Mouse (Mus musculus) adrenal gland, postnatal 14 days (tissue): ENCODE measurements around the gene Mtmr11. TPM values are rescaled to one million over a fixed set of nuclear protein-coding genes. Genes with fewer than 3 reads are reported as not detected.
"Not testable (repeated sequence)": the region's sequence is repeated elsewhere in the genome, so short reads cannot be mapped to it uniquely, and the experiment has no call there.

Experiments
- DNase-seq: peaks from one replicate; pipeline ENCODE4 v3.0.0; 2021; ENCODE audit warnings: mixed read lengths
- microRNA-seq, 2 experiments: library from miRNA; unstranded; fragments of <30 nt; microRNA quantifications; one replicate each; pipeline ENCODE4 v1.2.0; 2021
- total RNA-seq: library from RNA; stranded (reverse); gene quantifications from 2 replicates; pipeline ENCODE4 v1.2.3, GENCODE M21; 2021

Mtmr11 gene
- total RNA-seq, 1 experiment from 2014 or later: 9.3 TPM

GRCm38 (mm10) chr3:96209242-96209641, 47.4 kb downstream of the Mtmr11 start:
- peak; percentile 60 for DNase-seq

- DNase-seq: peak; percentile 30
Observed at GRCm38 (mm10) chr3:96219191-96219641, 57.4 kb downstream of the Mtmr11 start.

GRCm38 (mm10) chr3:96219661-96220130, 57.9 kb downstream of the Mtmr11 start, which contains the start of the genes Bola1 and Hist2h2ab:
Bola1 (minus strand) TSS chr3:96219709.
Hist2h2ab (plus strand) TSS chr3:96219865.
- peak; percentile 81 for DNase-seq

GRCm38 (mm10) chr3:96220131-96220764, 58.4 kb downstream of the Mtmr11 start:
- not testable (repeated sequence) for DNase-seq

GRCm38 (mm10) chr3:96220765-96221639, 59.2 kb downstream of the Mtmr11 start, which contains the start of the genes Hist2h2ac and Hist2h2be:
Hist2h2ac (minus strand) TSS chr3:96220880.
Hist2h2be (plus strand) TSS chr3:96221119.
- peak; percentile 89 for DNase-seq

Small RNAs within 50 kb of the gene (microRNA-seq; reads per million reads assigned to microRNA genes)
- gene Gm44492: 0 reads per million in 2 experiments

Other genes with a start within 250 kb of the Mtmr11 start
- 94.6 and 102 TPM in 2 replicates for gene Anp32e, start 232.8 kb upstream of the Mtmr11 start, total RNA-seq
- gene Plekho1, start 166.0 kb upstream of the Mtmr11 start, total RNA-seq: 29.4 and 47.2 TPM in 2 replicates
- gene Vps45, start 103.5 kb upstream of the Mtmr11 start, total RNA-seq: 27.0 and 31.1 TPM in 2 replicates
- gene Otud7b, start 57.5 kb upstream of the Mtmr11 start, total RNA-seq: 31.8 and 40.8 TPM in 2 replicates
- 52.0 and 57.5 TPM in 2 replicates for gene Sf3b4, start 10.3 kb downstream of the Mtmr11 start, total RNA-seq
- 9.0 and 10.4 TPM in 2 replicates for gene Sv2a, start 19.1 kb downstream of the Mtmr11 start, total RNA-seq
- 33.1 and 33.2 TPM in 2 replicates for gene Bola1, start 57.7 kb downstream of the Mtmr11 start, total RNA-seq
- 14.3 and 17.6 TPM in 2 replicates for gene Hist2h2ab, start 57.9 kb downstream of the Mtmr11 start, total RNA-seq
- 128 and 146 TPM in 2 replicates for gene Hist2h2ac, start 58.9 kb downstream of the Mtmr11 start, total RNA-seq
- gene Hist2h2be, start 59.1 kb downstream of the Mtmr11 start, total RNA-seq: 9.0 and 12.3 TPM in 2 replicates
- 93.4 and 148 TPM in 2 replicates for gene Hist2h3c2, start 77.1 kb downstream of the Mtmr11 start, total RNA-seq
- 733 and 750 TPM in 2 replicates for gene Hist2h2aa2, start 78.3 kb downstream of the Mtmr11 start, total RNA-seq
- gene Hist2h2aa1, start 83.5 kb downstream of the Mtmr11 start, total RNA-seq: 53.5 and 61.0 TPM in 2 replicates
- gene Hist2h3c1, start 84.7 kb downstream of the Mtmr11 start, total RNA-seq: 3.1 and 3.8 TPM in 2 replicates
- 54.1 and 56.9 TPM in 2 replicates for gene Hist2h4, start 101.3 kb downstream of the Mtmr11 start, total RNA-seq
- gene Hist2h3b, start 106.7 kb downstream of the Mtmr11 start, total RNA-seq: 357 and 406 TPM in 2 replicates
- gene Hist2h2bb, start 107.7 kb downstream of the Mtmr11 start, total RNA-seq: 370 and 432 TPM in 2 replicates
- gene Fcgr1, start 132.0 kb downstream of the Mtmr11 start, total RNA-seq: 0.56 and 1.3 TPM in 2 replicates